Mouse (Mus musculus) Patski (cell line): ENCODE measurements around the gene Olfr517. TPM values are rescaled to one million over a fixed set of nuclear protein-coding genes. Genes with fewer than 3 reads are reported as not detected.

Experiments
- ATAC-seq: fragments of 100-300 bp; one replicate; pipeline ENCODE4 v1.8.0; 2021
- CTCF ChIA-PET: fragments of 350-600 bp; sonication (Branson Sonifier 250); formaldehyde crosslinking; loops from one replicate; lab custom pipeline; 2022; ENCODE audit warnings: inconsistent platforms; lab: Charles Lee
- POLR2A ChIA-PET: fragments of 350-600 bp; sonication (Branson Sonifier 250); formaldehyde crosslinking; loops from one replicate; lab custom pipeline; 2022; ENCODE audit warnings: antibody characterized with exemption, inconsistent platforms; lab: Charles Lee
- DNase-seq: peaks from one replicate; pipeline ENCODE4 v3.0.0-alpha.2; 2011; ENCODE audit warnings: low read depth, low spot score
- H3K27me3 ChIP-seq: fragments of 371-371 bp; one replicate; pipeline ENCODE4 v1.5.1; 2021
- CTCF ChIP-seq: fragments of 100-300 bp; IDR thresholded peaks from one replicate; pipeline ENCODE4 v1.5.1; 2021
- in situ Hi-C: fragments of 300-500 bp; cut with MboI; formaldehyde crosslinking; loops from 3 replicates; pipeline ENCODE4 v1.11.1; 2018; ENCODE audit warnings: low pct_unique_long_range_greater_than_20kb, mixed read lengths
- polyA plus RNA-seq: library from polyadenylated mRNA; unstranded; gene quantifications from one replicate; pipeline ENCODE4 v1.2.3, GENCODE M21; 2021

Gene Olfr517
- polyA plus RNA-seq, result not detected

- POLR2A ChIA-PET, result no interaction called here
- H3K27me3 ChIP-seq, result no peaks in the 10 kb centered on the region
- no peak for ATAC-seq
- TF ChIP-seq CTCF, result no peak
- no peak for DNase-seq
- in situ Hi-C loops, result no loop called here
- CTCF ChIA-PET, result no interaction called here
Observed at GRCm38 (mm10) chr7:108872279-108872678, at the start of gene Olfr517. TSS of gene Olfr517 (minus strand) at chr7:108872379.

DNA sequence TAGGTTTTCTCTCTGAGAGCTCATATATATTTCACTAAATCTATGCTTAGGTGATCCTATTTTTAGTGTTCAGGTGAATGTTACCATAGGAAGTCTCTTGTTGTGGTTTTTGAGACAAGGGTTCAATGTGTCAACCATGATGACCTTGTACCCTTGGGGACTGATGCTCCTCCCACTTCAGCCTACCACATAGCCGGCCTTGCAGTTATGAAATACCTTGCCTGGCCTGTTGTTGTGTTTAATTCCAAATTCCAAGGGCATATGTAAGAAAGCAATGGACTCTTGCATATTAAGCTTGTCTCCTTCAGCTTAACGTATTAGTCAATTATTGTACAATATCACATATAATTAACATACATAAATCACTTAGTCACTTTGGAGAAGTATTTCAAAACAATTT, 31.8 kb upstream of the Olfr517 start:
- ChIA-PET POLR2A (no interaction called here), CTCF (interaction anchor here (1.1 kb wide), 1 partner anchor 10 kb away, joined by 3 read pairs; no protein-coding TSS in a partner anchor)
- TF ChIP-seq CTCF, result no peak
- DNase-seq (no peak), ATAC-seq (no peak)
- in situ Hi-C loops, result no loop called here
- H3K27me3 ChIP-seq, result no peaks in the 10 kb centered on the region

DNA sequence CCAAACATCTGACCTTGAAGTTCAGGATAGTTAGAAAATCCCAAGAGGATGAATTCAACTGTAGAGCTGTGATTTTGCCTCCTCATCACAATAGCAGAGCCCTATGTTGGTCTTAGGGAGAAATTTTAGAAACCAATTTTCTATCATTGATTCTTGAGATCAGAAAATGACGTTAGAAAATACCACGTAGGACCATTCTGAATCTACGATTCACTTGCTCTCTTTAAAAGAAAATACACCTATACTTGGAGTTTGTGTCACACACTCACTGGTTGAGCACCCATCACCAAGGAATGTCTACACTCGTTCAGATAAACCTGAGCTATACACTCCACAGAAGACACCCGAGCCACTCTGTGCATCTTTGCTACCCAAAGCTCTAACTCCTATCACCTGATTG, 22.1 kb upstream of the Olfr517 start, which contains the start of gene Olfr519:
Gene Olfr519 (minus strand): TSS at position 101 of the 400 bp plus-strand sequence.
- ATAC-seq (no peak), DNase-seq (no peak)
- ChIA-PET CTCF (no interaction called here), POLR2A (no interaction called here)
- H3K27me3 ChIP-seq, result no peaks in the 10 kb centered on the region
- in situ Hi-C loops, result no loop called here
- no peak for TF ChIP-seq CTCF

GRCm38 (mm10) chr7:108884906-108885305, 12.7 kb upstream of the Olfr517 start, which contains the start of gene Olfr518:
TSS of gene Olfr518 (minus strand) at chr7:108885006.
- ChIA-PET POLR2A (no interaction called here), CTCF (no interaction called here)
- no peaks in the 10 kb centered on the region for H3K27me3 ChIP-seq
- in situ Hi-C loops, result no loop called here
- TF ChIP-seq CTCF, result no peak
- DNase-seq (no peak), ATAC-seq (no peak)

DNA sequence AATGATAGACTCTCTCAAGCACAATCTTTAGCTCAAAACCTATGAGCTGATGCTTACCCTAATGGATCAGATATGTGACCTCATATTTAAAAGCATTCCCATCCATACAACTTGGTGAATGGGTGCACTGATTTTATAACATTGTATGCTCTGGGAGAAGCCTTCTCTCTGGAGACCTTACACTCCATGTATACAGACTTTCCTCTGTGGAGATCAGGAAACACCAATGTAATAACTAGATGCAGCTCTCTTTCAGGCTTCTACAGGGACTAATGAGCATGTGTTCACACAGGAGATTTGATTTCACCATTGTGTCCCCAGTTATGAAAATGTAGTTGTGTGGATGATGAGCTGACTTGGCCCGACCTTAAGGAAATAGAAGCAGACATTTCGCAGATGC, 21.8 kb downstream of the Olfr517 start, which contains the start of gene Olfr516:
Gene Olfr516 (minus strand): TSS at position 101 of the 400 bp plus-strand sequence.
- in situ Hi-C loops, result loop anchor here (10.0 kb wide), 1 partner anchor 84 kb away; the partner anchor contains the start of genes Eif3f and Nlrp10
- TF ChIP-seq CTCF, result no peak
- ChIA-PET POLR2A (no interaction called here), CTCF (interaction anchor here (1.0 to 1.2 kb wide), 2 partner anchors 80 to 83 kb away, joined by 3 to 5 read pairs; partner anchors contain the start of gene Nlrp10)
- no peaks in the 10 kb centered on the region for H3K27me3 ChIP-seq
- ATAC-seq (no peak), DNase-seq (no peak)

GRCm38 (mm10) chr7:108825897-108826296, 46.3 kb downstream of the Olfr517 start, which contains the start of gene Olfr514:
TSS of gene Olfr514 (minus strand) at chr7:108825997.
- ATAC-seq (no peak), DNase-seq (no peak)
- H3K27me3 ChIP-seq, result no peaks in the 10 kb centered on the region
- ChIA-PET POLR2A (no interaction called here), CTCF (interaction anchor here (0.7 kb wide), 1 partner anchor 84 kb away, joined by 3 read pairs; no protein-coding TSS in a partner anchor)
- in situ Hi-C loops, result no loop called here
- TF ChIP-seq CTCF, result no peak

Other genes starting within 250 kb of the Olfr517 start
- not detected for gene Olfr508, start 242.4 kb downstream of the Olfr517 start, polyA plus RNA-seq
- not detected for gene Olfr509, start 220.5 kb downstream of the Olfr517 start, polyA plus RNA-seq
- not detected for gene Olfr510, start 206.0 kb downstream of the Olfr517 start, polyA plus RNA-seq
- not detected for gene Olfr512, start 159.1 kb downstream of the Olfr517 start, polyA plus RNA-seq
- gene Olfr513, start 121.4 kb downstream of the Olfr517 start, polyA plus RNA-seq, result not detected
- gene Olfr514, start 46.4 kb downstream of the Olfr517 start, polyA plus RNA-seq, result not detected
- gene Olfr516, start 21.9 kb downstream of the Olfr517 start, polyA plus RNA-seq, result not detected
- gene Olfr518, start 12.6 kb upstream of the Olfr517 start, polyA plus RNA-seq, result not detected
- gene Olfr519, start 22.0 kb upstream of the Olfr517 start, polyA plus RNA-seq, result not detected
- gene Nlrp10, start 57.8 kb upstream of the Olfr517 start, polyA plus RNA-seq, result 2.4 TPM
- gene Eif3f, start 62.0 kb upstream of the Olfr517 start, polyA plus RNA-seq, result 162 TPM
- gene Tub, start 78.0 kb upstream of the Olfr517 start, polyA plus RNA-seq, result 0.30 TPM
- 0.27 TPM for gene Ric3, start 211.0 kb upstream of the Olfr517 start, polyA plus RNA-seq